Mouse (Mus musculus): ENCODE results near the gene Slc25a41.

The Slc25a41 gene

DNA sequence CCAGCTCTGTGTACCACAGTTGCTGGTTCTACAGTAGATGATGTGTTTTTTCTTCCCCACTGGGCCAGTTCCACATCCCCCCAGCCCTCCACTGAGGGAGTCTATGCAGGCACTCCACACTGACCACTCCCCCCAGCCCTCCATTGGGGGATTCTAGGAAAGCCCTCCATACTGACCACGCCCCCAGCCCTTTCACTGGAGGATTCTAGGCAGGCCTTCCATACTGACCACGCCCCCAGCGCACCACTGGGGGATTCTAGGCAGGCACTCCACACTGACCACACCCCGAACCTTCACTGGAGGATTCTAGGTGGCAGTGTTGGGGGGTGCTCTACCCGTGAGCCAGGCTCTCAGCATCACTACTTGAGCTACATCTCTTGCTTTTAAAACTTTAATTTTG, 6.0 kb upstream of the Slc25a41 start:
- no peak for DNase-seq (ENCODE audit: low spot score in 2 of 2)

DNA sequence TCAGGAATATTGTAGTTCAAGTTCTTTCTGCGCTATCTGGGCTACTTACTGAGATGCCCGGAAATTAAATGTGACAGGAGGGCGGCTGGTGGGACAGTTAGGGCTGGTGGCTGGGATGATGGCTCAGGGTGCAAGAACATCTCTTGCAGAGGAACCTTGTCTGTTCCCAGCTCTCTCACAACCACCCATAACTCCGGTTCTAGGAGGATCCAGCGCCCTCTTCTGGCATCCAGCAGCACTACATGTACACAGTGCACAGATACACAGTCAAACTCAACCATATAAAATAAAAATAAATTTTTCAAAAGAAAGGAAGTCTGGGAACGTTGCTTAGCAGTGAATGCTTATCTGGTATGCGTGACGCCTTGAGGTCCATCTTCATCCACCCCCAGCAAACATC, 2.5 kb downstream of the Slc25a41 start:
- no peak for DNase-seq (ENCODE audit: low spot score in 2 of 2)

DNA sequence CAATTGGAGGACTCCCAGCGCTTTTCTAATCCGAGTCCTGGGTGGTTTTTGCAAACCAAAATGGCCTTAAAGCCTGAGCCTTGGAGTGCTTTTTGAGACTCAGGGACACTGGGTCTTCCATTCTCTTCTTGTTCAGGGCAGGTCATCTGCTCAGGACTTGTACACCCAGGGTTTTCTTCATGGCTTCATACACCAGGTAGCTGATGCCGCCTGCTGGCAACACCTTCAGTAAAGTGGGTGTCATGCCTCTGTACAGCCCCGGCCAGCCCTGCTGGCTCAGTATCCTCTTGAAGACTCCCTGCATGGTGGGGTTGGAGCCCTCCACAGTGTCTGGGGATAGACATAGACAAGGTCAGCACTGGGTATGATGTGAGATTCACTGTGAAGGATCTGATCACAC, 8.6 kb downstream of the Slc25a41 start:
- DNase-seq (ENCODE audit: low spot score in 2 of 2), result no peak

DNA sequence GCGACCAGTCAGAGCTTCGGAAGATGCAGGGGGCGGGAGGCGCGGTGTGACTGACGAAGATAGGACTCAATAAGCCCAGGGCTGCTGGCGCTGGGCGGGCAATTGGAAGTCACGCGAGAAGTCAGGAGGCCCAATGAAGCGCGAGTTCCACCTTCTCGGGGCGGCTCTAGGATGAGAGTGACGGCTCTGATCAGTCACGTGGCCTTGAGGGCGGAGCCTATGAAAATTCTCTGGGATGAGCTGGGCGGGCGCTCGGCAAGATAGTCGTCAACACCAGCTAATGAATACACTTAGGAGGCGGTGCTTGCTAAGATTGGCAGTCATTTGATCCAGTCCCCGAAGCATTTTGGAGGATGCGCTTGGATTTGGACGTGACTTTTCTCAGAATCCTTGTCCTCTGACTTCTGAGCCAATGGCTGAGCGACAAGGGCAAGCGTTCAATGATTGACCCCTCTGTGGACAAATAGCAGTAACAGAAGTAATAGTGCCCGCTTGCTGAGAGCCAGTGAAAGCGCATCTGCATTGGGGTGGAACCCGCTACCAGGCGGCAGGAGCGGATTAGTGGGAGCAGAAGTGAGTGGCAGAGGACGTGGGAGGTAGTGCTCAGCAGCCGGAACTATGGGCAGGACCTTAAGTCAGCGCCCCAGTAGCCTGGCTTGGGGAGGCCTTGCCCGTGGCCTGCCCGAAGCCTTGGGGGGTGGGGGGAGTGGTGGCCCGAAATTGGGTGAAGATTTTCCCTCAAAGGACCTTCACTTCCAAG, 9.6 kb downstream of the Slc25a41 start:
- peak; percentile 99 for DNase-seq (ENCODE audit: low spot score in 2 of 2)

DNA sequence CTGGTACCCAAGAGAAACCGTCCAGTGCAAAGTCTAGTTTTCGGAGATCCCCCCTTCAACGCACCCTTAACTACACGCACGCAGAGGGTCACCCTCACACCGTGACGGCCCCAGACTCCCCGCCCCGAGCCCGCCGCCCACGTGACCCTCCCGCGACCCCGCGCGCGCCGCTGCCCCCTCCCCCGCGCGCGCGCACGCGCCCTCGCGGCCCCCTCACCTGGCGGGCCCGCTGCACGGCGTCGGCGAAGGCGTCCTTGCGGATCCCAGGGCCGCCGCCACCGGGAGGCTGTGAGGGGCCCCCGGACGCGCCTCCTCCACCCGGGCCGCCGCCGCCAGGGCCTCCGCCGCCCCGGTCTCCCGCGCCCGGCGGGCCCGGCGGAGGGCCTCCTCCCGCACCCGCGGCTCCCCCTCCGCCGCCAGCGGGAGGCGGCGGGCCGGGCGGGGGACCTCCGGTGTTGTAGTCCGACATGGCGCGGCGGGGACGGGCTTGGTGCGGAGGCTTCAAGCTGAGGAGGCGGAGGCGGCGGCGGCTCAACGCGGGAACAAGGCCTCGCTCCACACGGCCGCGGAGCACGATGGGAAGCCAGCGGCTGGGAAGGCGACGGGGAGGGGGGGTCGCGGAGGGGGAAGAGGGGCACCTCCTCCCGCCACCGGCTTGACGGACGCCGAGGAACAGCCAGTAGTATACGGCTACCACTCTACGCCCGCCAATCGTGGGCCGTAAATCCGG, 10.4 kb downstream of the Slc25a41 start, which contains the start of gene Khsrp:
Gene Khsrp, minus strand, starts transcription at position 592 of the 730 bp plus-strand sequence.
- DNase-seq (ENCODE audit: low spot score in 2 of 2), result peak in 1 of 2 experiments; percentile 49

DNA sequence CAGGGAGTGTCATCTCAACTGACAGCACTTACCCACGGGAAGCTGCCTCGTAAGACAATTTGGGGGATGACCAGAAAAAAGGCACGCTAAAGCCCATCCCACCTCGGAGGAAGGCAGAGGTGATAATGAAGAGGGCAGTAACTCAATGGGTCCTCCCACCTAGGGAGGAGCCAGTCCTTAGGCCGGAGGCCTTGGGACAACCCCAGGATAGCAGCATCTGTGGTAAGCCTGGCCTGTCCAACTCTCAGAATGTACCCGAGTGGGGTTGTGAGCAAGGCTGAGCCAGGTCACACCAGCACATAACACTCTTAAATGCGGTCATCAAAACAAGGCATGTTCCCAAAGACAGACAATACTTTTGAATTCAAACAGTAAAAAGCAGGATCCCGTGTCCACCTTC, 11.8 kb downstream of the Slc25a41 start:
- no peak for DNase-seq (ENCODE audit: low spot score in 2 of 2)

DNA sequence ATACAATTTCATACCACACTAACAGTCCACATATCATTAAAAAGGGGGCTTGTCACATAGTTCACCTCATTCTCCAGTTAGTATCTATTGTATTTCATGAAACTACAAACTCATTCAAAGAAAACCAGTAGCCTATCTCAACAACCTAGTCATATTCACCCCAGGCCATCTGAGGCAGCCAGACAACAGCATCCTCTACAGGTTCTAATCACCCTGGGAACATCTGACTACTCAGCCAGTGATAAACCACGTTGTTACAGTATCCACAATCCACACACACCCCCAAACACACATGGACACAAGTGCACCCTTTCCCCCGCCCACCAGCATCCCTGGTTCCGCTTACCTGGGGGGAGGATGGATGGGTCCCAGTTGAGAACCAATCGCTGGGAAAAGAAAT, 14.0 kb downstream of the Slc25a41 start:
- DNase-seq (ENCODE audit: low spot score in 2 of 2), result no peak

DNA sequence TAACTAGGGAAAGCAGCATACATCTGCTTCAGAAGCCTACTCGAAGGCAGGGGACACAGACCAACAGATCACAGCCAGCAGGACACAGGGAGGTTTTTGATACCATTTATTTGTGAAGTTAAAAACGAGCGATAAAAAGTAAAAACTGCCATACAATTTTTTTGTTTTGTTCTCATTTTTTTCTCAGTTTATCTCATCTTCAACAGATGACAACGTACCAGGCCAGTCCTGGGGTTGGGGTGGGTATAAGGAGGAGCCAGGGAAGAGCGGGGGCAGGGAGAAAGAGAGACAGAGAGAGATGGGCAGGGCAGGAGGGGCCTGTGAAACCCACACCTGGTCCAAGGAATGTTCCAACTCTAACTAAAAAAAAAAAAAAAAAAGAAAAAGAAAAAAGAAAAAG, 20.5 kb downstream of the Slc25a41 start:
- no peak for DNase-seq (ENCODE audit: low spot score in 2 of 2)

DNA sequence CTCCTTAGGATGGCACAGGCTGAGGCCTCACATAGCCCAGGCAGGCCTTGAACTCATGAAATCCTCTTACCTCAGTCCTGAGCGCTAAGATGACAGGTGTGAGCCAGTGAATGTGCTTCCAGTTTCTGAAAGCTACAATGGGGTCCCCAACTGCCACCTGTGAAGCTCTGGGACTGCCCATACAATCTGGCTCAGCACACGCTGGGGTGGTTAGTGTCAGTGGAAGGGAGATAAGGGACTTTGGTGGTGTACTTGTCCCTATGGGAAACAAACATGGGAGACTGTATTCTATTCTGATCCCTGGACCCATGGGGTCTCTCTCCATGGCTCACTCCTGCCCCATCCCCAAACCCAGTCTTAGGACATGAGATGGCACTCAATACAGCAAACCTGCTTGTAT, 21.8 kb downstream of the Slc25a41 start:
- DNase-seq (ENCODE audit: low spot score in 2 of 2), result no peak

DNA sequence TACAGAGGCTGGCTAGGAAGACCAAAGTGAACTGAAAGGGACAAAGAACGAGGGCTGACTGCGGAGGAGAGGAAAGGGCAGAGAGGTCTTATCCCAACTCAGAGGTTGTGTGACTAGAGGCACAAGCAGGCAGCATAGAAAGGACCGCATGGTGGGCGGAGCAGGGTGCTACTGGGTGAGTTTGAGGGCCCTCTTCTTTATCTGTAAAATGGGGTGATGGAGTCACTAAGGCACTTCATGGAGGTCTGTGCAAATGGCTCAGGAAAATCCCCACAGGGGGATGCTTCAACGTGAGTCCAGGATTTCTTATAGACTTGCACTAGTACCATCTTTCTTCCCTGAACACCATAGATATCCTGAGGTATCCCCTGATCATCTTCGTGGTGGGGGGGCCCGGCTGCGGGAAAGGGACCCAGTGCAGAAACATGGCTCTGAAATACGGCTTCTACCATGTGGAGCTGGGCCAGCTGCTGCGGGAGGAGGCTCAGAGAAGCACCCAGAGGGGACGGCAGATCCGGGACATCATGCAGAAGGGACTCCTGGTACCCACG, 29.1 kb downstream of the Slc25a41 start:
- DNase-seq (ENCODE audit: low spot score in 2 of 2), result no peak

DNA sequence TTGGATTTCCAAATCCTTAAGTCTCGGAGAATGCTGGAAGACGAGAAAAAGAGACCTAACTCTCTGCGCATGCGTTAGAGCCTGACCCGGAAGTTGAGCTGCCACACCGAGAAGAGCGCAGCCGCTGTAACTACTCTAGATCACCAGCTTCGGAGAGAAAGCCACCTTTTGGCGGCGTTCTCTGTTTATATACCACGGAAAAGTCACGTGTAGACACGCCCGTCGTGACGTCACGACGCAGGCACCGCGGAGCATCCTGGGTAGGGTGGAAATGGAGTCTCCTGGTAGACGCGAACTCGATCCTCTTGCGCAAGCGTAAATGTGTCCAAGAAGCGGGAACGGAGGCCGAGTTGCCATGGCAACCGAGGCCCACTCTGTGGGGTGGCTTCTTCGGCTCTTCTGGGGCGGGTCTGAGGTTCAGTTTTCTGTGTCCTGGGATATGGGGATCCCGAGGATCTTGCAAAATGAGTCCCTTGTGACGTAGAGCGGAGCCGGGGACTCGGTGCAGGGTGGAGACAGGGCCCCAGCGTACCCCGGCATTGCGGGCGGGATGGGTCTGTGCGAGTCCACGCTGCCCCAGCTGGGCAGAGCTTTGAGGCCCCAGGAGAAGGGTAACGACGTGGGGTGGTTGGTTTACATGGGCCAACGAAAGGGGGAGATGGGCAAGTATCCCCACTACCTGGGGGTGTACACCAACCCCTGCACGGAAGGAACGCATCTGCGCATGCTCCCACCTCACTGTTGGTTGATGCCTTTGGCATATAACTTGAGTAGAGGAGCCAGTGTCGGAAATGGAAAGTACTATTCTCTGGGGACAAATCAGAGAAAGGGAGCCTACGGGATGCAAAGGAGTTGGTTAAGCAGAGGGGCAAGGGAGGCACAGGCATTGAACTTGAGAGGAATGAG, 30.0 kb downstream of the Slc25a41 start, which contains the start of the genes Gtf2f1 and Gm17949:
Gene Gtf2f1, minus strand, starts transcription at position 53 of the 906 bp plus-strand sequence.
Gene Gm17949, plus strand, starts transcription at position 234 of the 906 bp plus-strand sequence.
- DNase-seq (ENCODE audit: low spot score in 2 of 2), result peak; percentile 92 to 94

DNA sequence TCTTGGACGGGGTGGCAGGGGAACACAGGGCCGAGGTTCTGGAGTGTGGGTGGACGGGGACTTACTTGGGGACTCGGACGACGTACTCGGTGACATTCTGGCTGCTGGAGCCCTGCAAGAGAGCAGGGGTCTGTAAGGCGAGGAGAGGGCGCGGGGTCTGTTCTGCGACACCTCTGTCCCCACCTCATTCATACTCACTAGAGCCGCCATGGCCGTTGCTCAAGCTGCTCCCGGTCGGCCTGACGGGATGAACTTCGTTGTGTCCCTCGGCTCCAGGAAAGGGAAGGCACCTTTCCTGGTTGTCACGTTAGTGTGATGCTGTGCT, 30.6 kb downstream of the Slc25a41 start:
- no peak for DNase-seq (ENCODE audit: low spot score in 2 of 2)

DNA sequence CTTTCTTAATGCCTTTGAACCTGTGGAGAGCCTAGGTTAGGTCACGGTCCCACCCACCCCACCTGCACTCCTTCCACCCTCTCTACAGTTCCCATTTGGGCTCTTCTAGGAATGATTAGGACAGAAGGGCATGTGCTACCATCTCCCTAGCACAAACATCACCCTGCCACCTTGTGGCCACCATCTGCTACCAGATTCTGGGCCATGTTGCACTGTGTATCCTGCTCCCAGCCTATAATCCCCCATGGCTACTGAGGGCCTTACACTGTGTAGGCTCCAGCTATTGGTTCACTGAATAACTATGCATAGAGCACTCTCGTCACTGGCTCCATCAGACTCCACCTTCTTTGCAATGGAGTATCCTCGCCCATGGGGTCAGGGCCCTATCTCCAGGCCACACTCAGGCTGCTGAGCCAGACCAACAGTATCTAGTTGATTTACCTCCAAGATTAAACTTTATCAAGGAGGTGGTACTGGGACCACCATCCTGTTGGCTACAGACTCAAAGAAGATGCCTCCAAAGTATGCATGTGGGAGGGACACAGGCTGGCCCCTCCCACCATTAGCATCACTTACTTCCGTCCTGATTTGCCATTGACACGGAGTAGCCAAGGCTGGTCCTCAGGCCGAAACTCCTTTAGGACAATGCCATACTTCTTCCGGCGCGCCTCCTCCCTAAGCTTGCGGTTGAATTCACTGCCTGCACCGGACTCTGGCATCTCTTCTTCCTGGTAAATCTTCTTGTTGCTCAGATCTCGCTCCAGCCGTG, 34.1 kb downstream of the Slc25a41 start:
- no peak for DNase-seq (ENCODE audit: low spot score in 2 of 2)

DNA sequence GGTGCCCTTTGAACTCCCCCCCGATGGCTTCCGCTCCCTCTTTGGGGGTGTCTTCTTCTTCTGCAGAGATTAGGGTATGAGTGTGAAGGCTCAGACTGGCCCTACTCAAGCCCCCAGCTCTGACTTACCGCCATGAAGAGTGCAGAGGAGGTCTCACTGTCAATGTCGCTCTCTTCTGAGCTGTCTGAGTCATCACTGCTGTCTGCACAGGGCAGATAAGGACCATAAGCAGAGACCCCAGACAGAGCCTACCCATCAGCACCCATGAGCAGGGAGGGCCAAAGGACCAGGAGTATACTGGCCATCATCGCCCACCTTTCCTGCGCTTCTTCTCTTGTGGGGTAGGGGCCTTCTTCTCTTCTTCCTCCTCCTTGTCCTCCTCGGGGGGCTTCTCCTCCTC, 37.5 kb downstream of the Slc25a41 start:
- DNase-seq (ENCODE audit: low spot score in 2 of 2), result no peak

DNA sequence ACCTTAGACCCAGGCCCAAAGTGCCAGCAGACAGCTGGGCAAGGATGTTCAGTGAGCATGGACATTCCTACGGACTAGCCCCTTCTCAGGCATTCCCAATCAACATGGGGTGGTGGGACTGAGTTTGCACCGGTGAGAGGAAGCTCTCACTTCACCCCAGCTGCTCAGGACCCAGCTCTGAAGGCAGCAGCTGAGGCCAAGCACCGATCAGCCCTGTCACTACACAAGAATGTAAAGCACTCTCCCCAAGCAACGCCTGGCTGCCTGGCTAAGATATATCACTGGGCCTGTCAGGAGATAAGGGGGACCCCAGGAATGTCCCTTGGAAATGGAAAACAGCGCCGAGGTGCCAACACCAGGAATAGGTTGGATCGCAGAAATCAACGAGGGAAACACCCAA, 40.2 kb downstream of the Slc25a41 start:
- DNase-seq (ENCODE audit: low spot score in 2 of 2), result no peak

DNA sequence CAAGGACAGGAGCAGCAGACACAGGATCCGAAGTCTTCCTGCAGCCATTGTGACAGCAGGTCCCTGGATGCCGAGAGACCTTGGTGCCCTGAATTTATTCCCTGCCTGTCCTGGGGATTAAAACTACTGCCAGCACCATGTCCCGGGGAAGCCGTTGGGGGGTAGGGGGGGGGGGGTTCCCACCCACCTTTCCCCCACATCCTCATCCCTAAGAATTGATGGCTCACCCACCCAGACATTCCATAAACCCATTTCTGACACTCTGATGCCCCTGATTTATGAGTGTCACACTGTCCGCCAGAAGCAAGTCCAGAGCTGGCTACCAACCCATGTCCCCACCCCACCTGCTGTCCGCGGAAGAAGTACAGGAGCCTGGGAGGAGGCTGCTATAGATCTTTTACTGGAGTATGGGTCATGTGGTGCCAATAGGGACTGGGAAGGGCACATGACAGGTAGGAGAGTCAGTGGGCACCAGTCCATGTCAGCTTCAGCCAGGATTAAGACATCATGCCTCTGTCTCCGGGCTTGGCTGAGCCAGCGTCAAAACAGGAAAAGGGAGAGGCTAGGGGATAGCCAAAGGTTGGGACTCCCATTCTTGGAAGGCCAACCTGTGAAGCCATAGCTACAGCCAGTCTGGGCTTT, 41.4 kb downstream of the Slc25a41 start, which contains the start of gene Pspn:
Gene Pspn, minus strand, starts transcription at position 51 of the 642 bp plus-strand sequence.
- DNase-seq (ENCODE audit: low spot score in 2 of 2), result no peak

DNA sequence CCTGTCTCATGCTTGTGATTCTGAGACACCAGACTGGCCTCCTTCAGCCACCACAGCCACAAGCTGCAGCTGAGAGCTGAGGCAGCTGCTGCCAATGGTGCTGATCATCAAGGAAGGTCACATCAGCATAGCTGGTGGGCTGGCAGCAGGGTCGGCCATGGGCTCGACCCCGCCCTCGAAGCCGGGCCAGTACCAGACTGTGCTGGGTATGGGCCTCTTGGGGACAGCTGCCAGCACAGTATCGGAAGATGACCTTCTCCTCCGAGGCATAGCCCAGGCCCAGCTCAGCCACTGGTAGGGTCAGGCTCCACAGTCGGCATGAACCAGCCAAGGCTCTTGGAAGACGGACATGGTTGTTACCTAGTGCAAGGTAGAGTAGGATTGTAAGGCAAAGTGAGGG, 42.0 kb downstream of the Slc25a41 start:
- no peak for DNase-seq (ENCODE audit: low spot score in 2 of 2)

DNA sequence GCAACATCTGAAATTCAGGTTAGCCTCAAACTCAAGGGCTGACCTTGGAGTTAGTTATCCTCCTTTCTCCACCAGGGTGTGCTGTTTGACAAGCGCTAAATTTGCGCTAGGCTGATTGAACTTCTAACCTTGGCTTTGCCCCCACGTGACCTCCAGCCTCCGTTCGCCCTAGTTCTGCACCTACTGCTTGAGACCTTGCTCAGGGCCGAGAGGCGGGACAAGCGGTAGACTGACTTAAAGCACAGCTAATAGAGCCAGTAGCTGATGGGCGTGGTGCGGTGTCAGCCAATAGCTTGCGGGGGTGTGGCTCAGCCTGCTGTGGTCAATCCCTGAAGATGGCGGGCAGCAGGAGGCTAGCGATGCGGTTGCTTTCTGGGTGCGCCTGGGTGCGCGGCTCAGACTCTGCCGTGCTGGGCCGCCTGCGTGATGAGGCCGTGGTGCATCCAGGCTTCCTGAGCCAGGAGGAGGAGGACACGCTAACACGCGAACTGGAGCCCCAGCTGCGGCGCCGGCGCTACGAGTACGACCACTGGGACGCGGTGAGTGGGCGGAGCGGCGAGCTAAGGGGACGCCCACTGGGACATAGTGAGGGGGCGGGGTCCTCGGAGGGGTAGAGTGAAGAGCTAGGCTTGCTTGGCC, 44.3 kb downstream of the Slc25a41 start, which contains the start of gene Alkbh7:
Gene Alkbh7, plus strand, starts transcription at position 311 of the 639 bp plus-strand sequence.
- DNase-seq (ENCODE audit: low spot score in 2 of 2), result peak; percentile 93

DNA sequence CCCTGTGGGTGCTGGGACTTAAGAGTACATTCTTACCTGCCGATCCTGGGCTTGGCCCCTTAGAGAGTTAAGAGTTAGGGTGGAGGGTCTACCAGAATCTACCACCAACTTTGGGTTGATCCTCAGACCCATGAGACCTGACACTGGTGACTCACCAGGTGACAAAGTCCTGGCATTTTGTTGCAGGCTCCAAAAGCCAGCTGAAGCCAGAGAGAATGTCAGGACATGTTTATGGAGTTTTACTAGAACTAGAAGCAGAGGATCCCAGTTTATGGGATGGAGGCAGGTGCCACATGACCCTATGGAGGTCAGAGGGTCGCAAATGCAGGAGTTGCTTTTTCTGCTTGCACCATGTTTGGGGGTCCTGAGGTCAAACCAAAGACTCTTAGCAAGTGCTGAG, 44.9 kb downstream of the Slc25a41 start:
- no peak for DNase-seq (ENCODE audit: low spot score in 2 of 2)

DNA sequence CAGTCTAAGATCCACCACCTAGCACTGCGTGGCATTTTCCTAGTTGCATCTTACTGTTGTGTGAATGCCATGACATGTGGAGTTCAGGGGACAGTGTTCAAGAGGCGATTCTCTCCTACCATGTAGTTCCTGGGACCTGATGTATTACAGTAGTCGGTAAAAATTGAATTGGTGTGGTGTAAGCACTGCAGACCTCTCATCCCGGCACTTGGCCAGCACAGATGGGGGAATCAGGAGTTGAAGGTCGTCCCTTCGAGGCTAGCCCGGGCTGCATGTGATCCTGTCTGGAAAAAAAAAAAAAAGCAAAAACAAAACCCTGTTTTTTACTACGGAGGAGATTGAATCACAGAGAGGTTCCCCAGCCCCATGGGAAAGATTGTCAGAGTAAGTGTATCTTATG, 46.4 kb downstream of the Slc25a41 start:
- no peak for DNase-seq (ENCODE audit: low spot score in 2 of 2)

Measured in urinary bladder, postnatal 4 days (tissue).